Mouse (Mus musculus): ENCODE measurements around the gene Nek10.
"Not testable (repeated sequence)": the region's sequence is repeated elsewhere in the genome, so short reads cannot be mapped to it uniquely, and the experiment has no call there.

The Nek10 gene

DNA sequence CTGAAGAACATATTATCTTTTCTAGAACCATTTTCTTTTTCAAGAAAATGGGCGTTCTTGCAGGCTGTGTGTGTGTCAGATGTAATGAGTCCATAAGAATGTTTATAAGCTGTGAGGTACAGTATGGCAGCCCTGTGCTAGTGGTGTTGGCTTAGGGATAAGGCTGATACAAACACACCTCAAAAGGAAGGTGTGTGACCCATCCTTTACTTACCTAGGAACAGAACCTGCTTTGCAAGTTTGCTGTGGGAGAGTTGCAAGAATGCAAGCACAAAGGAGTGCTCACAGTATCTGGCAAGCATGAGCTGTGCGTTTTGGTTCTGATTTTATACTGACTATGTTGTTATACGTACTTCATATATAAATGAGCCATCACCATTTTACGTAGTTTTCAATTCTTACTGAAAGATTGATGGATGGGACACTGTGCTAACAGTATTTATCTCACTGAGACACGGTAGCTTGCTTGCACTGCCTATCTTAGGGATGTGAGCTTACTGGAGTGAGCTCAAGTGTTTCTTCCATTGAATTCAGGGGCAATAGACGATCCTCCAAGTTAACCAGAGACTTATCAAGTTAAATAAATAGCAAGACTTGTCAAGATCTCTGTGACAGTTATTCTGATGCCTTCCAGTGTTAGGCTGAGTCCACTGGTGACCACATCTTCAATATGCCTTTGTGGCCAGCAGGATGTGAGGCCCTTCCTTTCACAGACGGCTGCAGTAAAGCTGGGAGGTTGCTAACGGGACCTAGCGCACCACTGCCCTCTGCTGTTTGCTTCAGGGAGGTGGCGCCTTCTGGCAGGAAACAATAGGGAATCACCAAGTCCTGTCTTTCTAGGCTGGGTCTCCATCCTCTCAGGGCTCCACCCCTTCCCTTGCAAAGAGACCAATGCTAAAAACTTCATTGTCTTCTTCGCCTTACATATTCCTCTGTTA lies 181.8 kb downstream of the Nek10 start:
- in situ Hi-C loops (cut with MseI, MboI) = loop anchor here (5.0 kb wide), 1 partner anchor 123 kb away; no protein-coding TSS in a partner anchor

DNA sequence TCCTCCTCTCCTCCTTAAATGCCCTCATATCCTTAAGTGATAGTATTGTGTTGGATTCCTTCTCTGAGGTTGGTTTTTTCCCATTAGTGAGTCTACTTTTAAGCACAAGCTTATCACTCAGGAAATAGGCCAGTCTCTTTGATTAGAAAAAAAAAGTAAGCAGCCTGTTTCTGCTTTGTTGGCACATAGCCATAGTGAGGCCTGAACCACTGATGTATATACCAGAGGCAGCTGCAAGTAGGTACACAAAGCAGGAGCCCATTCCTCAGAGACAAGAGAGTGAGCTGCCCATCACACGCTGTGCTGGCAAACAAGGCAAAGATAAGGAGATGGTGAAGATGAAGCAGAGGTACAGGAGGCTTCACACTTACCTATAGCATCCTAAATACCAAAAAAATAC lies 184.2 kb downstream of the Nek10 start:
- in situ Hi-C loops (cut with MseI, MboI) = loop anchor here (5.0 kb wide), 1 partner anchor 125 kb away; no protein-coding TSS in a partner anchor

DNA sequence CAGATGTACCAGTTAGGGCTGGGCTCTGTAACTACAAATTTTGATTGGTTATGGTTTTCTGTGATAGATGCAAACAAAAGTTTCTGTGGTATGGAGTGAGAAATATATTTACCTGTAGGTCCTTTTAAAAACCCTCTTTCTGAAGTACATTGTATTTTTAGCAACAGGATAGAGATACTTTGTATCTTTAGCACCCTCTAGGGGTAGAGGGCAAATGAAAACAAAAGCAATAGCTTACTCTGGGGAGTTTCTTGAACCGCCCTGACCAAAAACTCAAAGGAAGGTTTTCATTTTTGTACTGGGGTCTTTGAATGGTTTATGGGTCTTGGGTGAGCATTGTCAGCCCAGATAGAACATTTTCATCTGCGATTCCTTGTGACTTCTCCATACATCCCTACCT lies 188.4 kb downstream of the Nek10 start:
- in situ Hi-C loops (cut with MseI, MboI) = no loop called here

DNA sequence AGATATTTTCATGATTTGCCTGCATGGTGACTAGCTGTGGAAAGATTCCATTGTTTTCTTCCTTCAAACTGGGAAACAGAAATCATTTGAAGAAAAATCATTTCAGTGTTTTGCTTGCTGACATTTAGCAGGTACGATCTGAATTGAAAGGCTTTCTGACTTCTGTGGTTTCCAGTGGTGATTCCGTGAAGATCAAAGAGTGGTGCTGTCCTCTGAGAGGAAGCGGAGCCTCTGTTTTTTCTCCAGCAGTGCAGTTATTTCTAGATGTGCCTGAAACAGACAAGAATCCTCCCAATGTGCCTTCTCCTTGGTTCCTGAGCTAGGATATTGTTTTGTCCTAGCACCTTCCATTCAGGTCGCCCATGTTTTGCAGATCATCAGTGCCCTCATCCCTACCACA lies 208.2 kb downstream of the Nek10 start:
- in situ Hi-C loops (cut with MseI, MboI) = no loop called here

DNA sequence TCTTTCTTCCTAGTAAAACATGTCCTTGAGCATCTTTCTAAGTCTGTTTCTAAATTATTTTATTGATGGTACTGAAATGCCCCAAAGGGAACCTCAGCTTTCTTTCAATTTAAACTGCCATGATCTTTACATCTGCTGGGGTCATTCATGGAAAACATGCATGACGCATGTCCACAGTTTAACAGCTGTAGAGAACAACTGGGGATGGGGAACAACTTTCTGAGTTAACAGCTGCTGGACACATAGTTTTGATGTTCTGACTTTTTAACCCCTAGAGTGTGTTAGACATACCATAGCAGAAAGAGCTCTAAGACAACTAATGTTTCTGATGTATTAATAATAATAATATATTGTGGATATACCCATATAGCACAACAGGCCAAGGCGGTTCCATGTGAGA lies 211.6 kb downstream of the Nek10 start:
- in situ Hi-C loops (cut with MseI, MboI) = no loop called here

DNA sequence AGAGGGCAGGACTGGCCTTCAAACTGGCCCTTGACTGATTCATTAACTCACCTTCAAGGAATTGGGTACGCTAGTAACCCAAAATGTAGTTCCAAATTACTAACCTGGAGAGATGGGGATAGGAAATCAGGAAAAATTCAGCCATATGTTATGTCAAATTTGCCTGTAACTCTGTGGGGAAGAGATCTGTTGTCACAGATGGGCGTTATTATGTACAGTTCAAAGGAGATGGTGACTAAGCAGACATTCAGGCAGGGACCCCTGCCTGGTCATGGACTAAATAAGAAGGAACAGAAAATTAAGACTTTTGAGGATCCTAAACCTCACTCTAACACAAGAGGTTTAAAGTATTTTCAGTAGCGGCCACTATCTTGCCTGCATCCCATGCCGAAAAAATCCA lies 227.4 kb downstream of the Nek10 start:
- in situ Hi-C loops (cut with MseI, MboI) = not testable (repeated sequence)

DNA sequence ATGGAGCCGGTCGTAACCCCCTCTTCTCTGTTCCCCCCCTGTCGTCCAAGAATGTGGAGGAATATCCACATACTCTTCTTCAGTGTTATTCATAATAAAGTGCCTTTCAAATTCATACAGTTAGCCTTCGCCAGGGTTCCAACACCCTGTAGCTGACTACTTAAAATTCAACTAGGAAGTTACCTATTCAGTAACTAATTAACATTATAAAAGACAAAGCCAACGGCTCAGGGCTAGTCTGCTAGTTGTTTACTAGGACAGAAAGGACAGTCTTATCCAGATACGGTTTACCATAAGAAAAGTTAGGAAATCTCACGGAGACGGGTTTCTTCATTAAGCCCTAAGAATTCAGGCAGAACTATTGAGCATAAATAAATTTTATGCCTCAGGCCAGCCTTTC lies 231.4 kb downstream of the Nek10 start:
- in situ Hi-C loops (cut with MseI, MboI) = not testable (repeated sequence)

DNA sequence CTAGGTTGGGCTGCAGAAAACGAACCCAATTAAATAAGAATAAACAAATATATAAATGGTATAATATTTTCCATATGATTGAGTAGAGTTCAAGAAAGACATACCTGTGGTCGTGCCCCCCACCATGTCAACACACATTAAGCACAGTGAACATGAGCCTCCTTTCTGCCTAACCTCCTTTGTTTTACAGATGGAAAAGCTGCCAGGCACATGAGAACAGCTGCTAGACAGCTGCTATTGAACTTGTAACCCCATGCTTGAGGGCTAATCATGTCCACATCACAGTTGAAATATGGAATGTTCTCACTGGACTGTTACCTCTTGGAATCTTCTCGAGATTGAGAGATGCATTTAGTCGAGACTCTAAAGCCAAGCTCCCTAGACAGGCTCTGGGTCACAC lies 245.0 kb downstream of the Nek10 start:
- in situ Hi-C loops (cut with MseI, MboI) = no loop called here

DNA sequence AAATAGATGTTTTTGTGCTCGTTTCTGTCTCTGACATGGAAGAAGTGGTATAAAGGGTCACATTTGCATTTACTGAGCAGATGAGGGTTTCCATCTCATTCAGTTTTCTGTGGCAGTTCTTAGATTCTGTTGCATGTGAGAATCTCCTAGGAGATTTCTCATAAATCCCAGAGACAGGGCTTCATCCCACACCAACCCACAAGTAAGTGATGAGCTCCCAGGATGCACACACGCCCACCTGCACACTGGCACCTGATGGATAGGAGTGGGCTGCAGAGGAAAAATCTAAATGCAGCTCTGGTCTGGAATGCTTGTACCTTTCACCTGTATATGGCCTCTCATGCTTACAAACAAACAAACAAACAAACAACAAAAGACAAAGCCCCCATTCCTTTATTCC lies 258.3 kb downstream of the Nek10 start:
- in situ Hi-C loops (cut with MseI, MboI) = no loop called here

Measured in mouse trophoblast stem cell (cell line).